Mouse (Mus musculus) E14TG2a.4 (cell line): ENCODE data around the gene Kdsr.

Source experiments
- CTCF ChIP-seq: conservative IDR thresholded peaks from 2 replicates; pipeline ENCODE4 v1.5.1; 2014; ENCODE audit warnings: low read length
- NANOG ChIP-seq: IDR thresholded peaks from 2 replicates; pipeline ENCODE4 v1.6.1; 2014; ENCODE audit warnings: borderline replicate concordance, low read length, mixed read lengths

DNA sequence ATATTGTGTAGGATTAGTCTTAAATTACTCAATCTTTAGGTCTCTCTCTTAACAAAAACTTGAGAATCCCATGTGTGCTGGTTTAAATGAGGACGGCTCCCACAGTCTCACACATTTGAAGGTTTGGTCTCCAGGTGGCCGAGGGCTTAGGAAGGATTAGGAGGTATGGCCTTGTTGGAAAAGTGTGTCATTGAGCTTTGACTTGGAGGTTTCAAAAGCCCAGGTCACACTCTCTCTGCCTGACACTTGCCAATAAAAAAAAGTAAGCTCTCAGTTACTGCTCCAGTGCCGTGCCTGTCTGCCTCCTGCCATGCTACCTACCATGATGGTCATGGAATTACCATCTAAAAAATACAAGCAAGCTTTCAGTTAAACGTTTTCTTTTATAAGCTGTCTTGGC is 15.4 kb upstream of the Kdsr start:
- no peak for TF ChIP-seq CTCF
- TF ChIP-seq NANOG, result no peak
